Mouse (Mus musculus) naive thymus-derived CD4-positive, alpha-beta T cell, adult 5 months (primary cell): ENCODE results near the gene Rhot1. TPM values are rescaled to one million over a fixed set of nuclear protein-coding genes. Genes with fewer than 3 reads are reported as not detected.

Experiments
- polyA plus RNA-seq: library from polyadenylated mRNA; unstranded; fragments of 100-300 nt; shearing (Covaris generic); gene quantifications from one replicate; pipeline ENCODE4 v1.2.1, GENCODE M21; 2017

Rhot1 gene
- polyA plus RNA-seq = 54.1 TPM

GRCm38 (mm10) chr11:80208860-80209800 is at the start of gene Rhot1:
Gene Rhot1, plus strand, starts transcription at chr11:80209019.

DNA sequence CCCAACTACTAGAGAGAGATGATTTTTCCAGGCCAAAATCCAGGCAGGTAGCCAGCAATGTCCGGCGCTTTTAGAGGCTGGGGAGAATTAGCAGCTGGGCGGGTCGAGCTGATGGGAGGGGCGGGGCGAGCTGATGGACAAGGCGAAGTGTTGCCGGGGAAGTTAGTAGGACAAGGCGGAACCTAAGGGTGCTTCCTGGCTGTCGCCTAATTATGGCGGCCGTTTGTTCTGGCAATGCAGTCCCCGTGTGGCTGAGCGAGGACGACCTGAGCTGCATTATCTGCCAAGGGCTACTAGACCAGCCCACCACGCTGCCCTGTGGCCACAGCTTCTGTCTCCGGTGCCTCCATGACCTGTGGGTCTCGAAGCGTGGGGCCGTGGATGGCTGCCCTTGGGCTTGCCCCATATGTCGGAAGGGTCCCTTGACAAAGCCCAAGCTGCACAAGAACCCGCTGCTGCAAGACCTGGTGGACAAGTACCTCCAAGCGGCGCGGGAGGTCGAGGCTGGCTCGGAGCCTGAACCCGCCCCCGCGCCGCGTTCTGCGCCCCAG is 25.0 kb upstream of the Rhot1 start, which contains the start of gene Rnf135:
Gene Rnf135, plus strand, starts transcription at position 147 of the 551 bp plus-strand sequence.

DNA sequence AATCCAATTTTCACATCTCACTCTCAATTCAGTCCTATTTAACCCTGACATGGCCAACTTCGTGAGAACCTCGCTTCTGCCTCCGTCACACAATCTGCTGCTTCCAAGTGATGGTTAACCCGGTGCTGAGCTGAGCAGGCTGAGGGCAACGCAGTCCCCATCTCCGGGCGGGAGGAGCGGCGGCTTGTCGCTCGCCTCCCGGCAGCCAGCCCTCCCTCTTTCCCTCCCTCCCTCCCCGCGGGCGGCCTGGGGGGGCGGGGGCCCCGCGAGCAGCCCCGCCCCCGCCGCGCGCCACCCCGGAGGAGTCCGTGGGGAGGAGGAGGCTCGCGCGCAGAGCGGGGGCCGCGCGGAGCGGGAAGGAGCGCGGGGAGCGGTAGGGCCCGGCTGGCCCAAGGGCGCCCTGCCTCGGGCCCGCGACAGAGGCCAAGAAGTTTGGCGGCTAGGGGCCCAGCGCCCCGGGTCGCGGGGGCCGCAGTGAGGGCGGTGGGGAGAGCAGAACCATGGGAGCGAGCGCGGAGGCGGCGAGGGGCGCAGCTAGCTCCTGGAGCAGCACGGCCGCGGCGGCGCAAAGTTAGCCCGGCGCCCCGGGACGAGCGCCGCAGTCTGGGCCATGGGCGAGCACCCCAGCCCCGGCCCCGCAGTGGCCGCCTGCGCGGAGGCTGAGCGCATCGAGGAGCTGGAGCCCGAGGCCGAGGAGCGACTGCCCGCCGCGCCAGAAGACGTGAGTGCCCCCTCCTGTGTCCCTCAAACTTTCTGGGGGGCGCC is 91.9 kb downstream of the Rhot1 start, which contains the start of gene Rhbdl3:
Gene Rhbdl3, plus strand, starts transcription at position 362 of the 765 bp plus-strand sequence.

Other genes starting within 250 kb of the Rhot1 start
- gene Utp6, start 246.6 kb upstream of the Rhot1 start, polyA plus RNA-seq = 33.5 TPM
- 63.8 TPM for gene Suz12, start 215.9 kb upstream of the Rhot1 start, polyA plus RNA-seq
- 775 TPM for gene Crlf3, start 128.0 kb upstream of the Rhot1 start, polyA plus RNA-seq
- 2.8 TPM for gene Atad5, start 119.6 kb upstream of the Rhot1 start, polyA plus RNA-seq
- gene Tefm, start 66.8 kb upstream of the Rhot1 start, polyA plus RNA-seq = 5.9 TPM
- gene Adap2, start 54.9 kb upstream of the Rhot1 start, polyA plus RNA-seq = not detected
- 2.1 TPM for gene Rnf135, start 25.2 kb upstream of the Rhot1 start, polyA plus RNA-seq
- gene Rhbdl3, start 91.9 kb downstream of the Rhot1 start, polyA plus RNA-seq = 1.6 TPM
- gene 5730455P16Rik, start 169.0 kb downstream of the Rhot1 start, polyA plus RNA-seq = 10.0 TPM
- gene Zfp207, start 174.3 kb downstream of the Rhot1 start, polyA plus RNA-seq = 154 TPM
- gene Psmd11, start 219.6 kb downstream of the Rhot1 start, polyA plus RNA-seq = 147 TPM